Mouse (Mus musculus) cerebellum, adult 8-10 months (tissue): ENCODE measurements around the gene Kif1b.

Experiments used
- DNase-seq: peaks from one replicate; pipeline ENCODE4 v3.0.0; 2022

Gene Kif1b

DNA sequence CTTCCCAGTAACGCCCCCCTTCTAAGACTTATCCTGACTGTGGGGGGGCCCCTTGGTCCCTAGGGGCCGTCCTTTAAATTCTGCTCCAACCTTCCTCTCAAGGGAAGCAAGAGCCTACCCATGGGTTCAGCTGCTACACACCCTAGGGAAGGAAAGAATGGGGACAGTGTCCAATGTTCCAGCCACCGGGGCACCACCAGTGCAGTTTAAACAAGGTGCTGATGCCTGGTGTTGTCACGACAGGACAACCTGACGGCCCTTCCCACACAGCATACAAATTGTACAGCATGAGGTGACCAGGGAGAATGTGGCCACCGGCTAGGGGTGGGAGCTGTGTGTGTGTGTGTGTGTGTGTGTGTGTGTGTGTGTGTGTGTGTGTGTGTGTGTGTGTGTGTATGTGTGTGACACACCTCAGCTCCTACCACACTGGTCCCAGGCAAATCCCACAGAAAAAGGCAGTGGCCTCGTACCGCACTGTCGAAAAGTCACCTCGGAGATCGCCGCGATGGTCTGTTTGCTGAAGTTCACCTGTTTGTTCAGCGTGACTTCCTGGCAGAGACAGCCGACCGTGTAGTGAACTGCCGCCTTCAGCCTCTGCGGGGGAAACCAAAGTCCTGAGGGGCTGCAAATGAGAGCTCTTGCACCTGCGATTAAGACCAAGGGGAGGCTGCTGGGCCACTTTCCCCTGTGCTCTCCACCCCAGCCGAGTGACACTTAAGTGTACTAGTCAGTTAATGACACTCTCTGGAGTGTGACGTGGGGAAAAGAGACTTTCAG, 175.5 kb downstream of the Kif1b start:
- no peak for DNase-seq

- DNase-seq = no peak
Observed at GRCm38 (mm10) chr4:149131021-149131752, 176.3 kb downstream of the Kif1b start.

- no peak for DNase-seq
Observed at GRCm38 (mm10) chr4:149128467-149128866, 179.0 kb downstream of the Kif1b start.

DNA sequence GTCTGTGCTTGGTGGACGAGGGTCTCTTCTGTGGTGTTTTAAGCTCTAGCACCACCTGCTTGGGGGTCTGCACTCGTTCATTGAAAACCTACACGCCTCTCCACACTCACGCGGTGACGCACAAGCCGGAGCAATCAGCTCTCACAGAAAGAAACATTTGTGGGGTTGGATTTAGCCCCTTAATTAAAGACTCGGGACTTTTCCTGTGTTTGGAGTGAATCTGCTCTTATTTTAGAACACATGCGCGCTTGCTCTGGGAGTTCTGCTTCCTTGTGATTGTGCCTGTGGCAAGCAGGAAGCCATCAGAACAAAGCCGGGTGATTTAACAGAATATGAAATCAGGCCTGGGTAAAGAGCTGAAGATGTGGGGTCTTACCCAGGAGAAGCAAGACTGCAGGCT, 180.8 kb downstream of the Kif1b start, which contains the start of gene Cort:
Gene Cort (minus strand): TSS at position 101 of the 400 bp plus-strand sequence.
- no peak for DNase-seq
